Mouse (Mus musculus): Measurements from ENCODE around the gene Golt1a. TPM values are rescaled to one million over a fixed set of nuclear protein-coding genes. Genes with fewer than 3 reads are reported as not detected.

Gene Golt1a
- polyA plus RNA-seq, 1 experiment from 2014 or later = 12.8 TPM

DNA sequence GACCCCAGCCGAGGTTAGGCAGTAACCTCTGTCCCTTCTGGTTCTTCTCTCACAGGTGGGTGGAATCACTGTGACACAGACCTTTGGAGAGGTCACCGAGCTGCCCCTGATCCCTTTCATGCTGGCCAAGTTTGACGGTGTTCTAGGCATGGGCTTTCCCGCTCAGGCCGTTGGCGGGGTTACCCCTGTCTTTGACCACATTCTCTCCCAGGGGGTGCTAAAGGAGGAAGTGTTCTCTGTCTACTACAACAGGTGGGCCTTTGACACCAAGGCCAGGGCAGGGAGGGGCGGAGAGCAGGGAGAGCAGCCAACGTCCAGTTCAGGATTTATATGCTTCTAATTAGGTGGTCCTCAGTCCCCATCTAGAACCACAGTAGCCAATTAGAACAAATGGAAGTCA is 46.7 kb downstream of the Golt1a start:
- DNase-seq (ENCODE audit: low spot score) = no peak
- Histone ChIP-seq H3K4me2 (ENCODE audit: low read length) (no peak overlapping the region), H3K27ac (ENCODE audit: low read depth) (no peak overlapping the region), H3K27me3 (replicated peaks; ENCODE audit: control insufficient read depth, insufficient read depth, low read length) (no peaks in the 10 kb centered on the region), H3K36me3 (ENCODE audit: control insufficient read depth, insufficient read depth, low read length) (no peaks in the 10 kb centered on the region), H3K4me3 (ENCODE audit: low read depth, low read length) (no peak overlapping the region), H3K4me1 (replicated peaks; ENCODE audit: control insufficient read depth, insufficient read depth, low read length) (no peaks in the 10 kb centered on the region), H3K9me3 (ENCODE audit: control insufficient read depth, low read length) (no peaks in the 10 kb centered on the region), H3K9ac (ENCODE audit: low read length) (no peak overlapping the region)
- 57% methylated on average over 8 of the region's 8 CpGs for WGBS
- no peak for ATAC-seq (replicated peaks; ENCODE audit: low FRiP score, low TSS enrichment, low read depth)

GRCm38 (mm10) chr1:133361006-133361405 is 51.4 kb downstream of the Golt1a start:
- H3K27ac ChIP-seq (ENCODE audit: low read depth) = no peak overlapping the region
- no peak for DNase-seq (ENCODE audit: low spot score)
- no peak overlapping the region for H3K9ac ChIP-seq (ENCODE audit: low read length)
- H3K36me3 ChIP-seq (ENCODE audit: control insufficient read depth, insufficient read depth, low read length) = no peaks in the 10 kb centered on the region
- 91% methylated on average over 6 of the region's 6 CpGs for WGBS
- no peak overlapping the region for H3K4me3 ChIP-seq (ENCODE audit: low read depth, low read length)
- ATAC-seq (replicated peaks; ENCODE audit: low FRiP score, low TSS enrichment, low read depth) = no peak
- no peaks in the 10 kb centered on the region for H3K9me3 ChIP-seq (ENCODE audit: control insufficient read depth, low read length)
- H3K4me2 ChIP-seq (ENCODE audit: low read length) = no peak overlapping the region
- peaks cover 10% of the 10 kb centered on the region for H3K27me3 ChIP-seq (replicated peaks; ENCODE audit: control insufficient read depth, insufficient read depth, low read length)
- H3K4me1 ChIP-seq (replicated peaks; ENCODE audit: control insufficient read depth, insufficient read depth, low read length) = peaks cover 8% of the 10 kb centered on the region; the same call in 1 of the 2 replicates

- Histone ChIP-seq H3K4me2 (ENCODE audit: low read length) (no peak overlapping the region), H3K27me3 (replicated peaks; ENCODE audit: control insufficient read depth, insufficient read depth, low read length) (peaks cover 10% of the 10 kb centered on the region), H3K4me3 (ENCODE audit: low read depth, low read length) (no peak overlapping the region), H3K9ac (ENCODE audit: low read length) (no peak overlapping the region), H3K9me3 (ENCODE audit: control insufficient read depth, low read length) (no peaks in the 10 kb centered on the region), H3K4me1 (replicated peaks; ENCODE audit: control insufficient read depth, insufficient read depth, low read length) (peaks cover 8% of the 10 kb centered on the region; the same call in 1 of the 2 replicates), H3K27ac (ENCODE audit: low read depth) (no peak overlapping the region), H3K36me3 (ENCODE audit: control insufficient read depth, insufficient read depth, low read length) (no peaks in the 10 kb centered on the region)
- ATAC-seq (replicated peaks; ENCODE audit: low FRiP score, low TSS enrichment, low read depth) = no peak
- WGBS = 83% methylated on average over 5 of the region's 5 CpGs
- DNase-seq (ENCODE audit: low spot score) = no peak
These were observed 52.5 kb downstream of the Golt1a start for GRCm38 (mm10) chr1:133362103-133362502.

GRCm38 (mm10) chr1:133363276-133364021 is 53.8 kb downstream of the Golt1a start, which contains the start of gene Etnk2:
TSS of gene Etnk2 (plus strand) at chr1:133363572.
- Histone ChIP-seq H3K27me3 (replicated peaks; ENCODE audit: control insufficient read depth, insufficient read depth, low read length) (peaks cover 10% of the 10 kb centered on the region), H3K36me3 (ENCODE audit: control insufficient read depth, insufficient read depth, low read length) (no peaks in the 10 kb centered on the region), H3K9me3 (ENCODE audit: control insufficient read depth, low read length) (no peaks in the 10 kb centered on the region), H3K27ac (ENCODE audit: low read depth) (no peak within 1 kb of the TSS), H3K4me2 (ENCODE audit: low read length) (peak within 1 kb of the TSS; percentile 97), H3K9ac (ENCODE audit: low read length) (peak within 1 kb of the TSS; percentile 45), H3K4me1 (replicated peaks; ENCODE audit: control insufficient read depth, insufficient read depth, low read length) (peaks cover 16% of the 10 kb centered on the region; the same call in 1 of the 2 replicates), H3K4me3 (ENCODE audit: low read depth, low read length) (peak within 1 kb of the TSS; percentile 64)
- ATAC-seq (replicated peaks; ENCODE audit: low FRiP score, low TSS enrichment, low read depth) (peak; percentile 83), DNase-seq (ENCODE audit: low spot score) (peak; percentile 93)
- WGBS = under 1% methylated on average over 52 of the region's 52 CpGs

DNA sequence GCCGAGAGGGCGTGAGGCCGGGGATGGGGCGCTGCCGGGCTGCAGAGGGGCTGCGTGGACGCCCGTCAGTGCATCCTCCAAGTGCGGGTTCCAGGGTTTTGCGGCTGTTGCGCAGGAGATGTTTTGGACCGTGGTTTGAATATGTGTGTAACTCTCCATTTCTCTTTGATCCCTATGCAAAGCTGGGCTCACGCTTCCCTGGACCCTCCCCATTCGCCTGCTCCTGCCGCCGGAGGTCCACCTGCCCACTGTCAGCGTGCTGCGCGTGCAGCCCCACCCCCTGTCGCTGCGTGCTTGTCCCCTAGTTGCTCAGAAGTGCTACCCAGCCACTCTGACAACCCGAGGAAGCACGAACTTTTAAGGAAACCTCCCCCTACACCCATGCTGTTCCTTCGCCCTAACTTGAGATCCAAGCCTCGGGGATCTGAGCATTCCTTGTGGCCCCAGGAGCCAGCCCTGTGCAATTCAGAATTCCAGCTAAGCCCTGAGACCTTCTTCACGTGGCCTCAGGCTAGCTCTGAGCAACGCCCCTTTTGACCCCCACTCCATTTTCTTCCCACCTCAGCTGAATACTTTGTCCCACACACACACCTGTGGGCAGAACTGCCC is 54.5 kb downstream of the Golt1a start:
- peak overlapping the region; percentile 64 for H3K4me3 ChIP-seq (ENCODE audit: low read depth, low read length)
- WGBS = 3% methylated on average over 27 of the region's 27 CpGs
- peaks cover 10% of the 10 kb centered on the region for H3K27me3 ChIP-seq (replicated peaks; ENCODE audit: control insufficient read depth, insufficient read depth, low read length)
- H3K4me1 ChIP-seq (replicated peaks; ENCODE audit: control insufficient read depth, insufficient read depth, low read length) = peaks cover 16% of the 10 kb centered on the region; the same call in 1 of the 2 replicates
- peak overlapping the region; percentile 97 for H3K4me2 ChIP-seq (ENCODE audit: low read length)
- no peaks in the 10 kb centered on the region for H3K9me3 ChIP-seq (ENCODE audit: control insufficient read depth, low read length)
- no peaks in the 10 kb centered on the region for H3K36me3 ChIP-seq (ENCODE audit: control insufficient read depth, insufficient read depth, low read length)
- peak overlapping the region; percentile 45 for H3K9ac ChIP-seq (ENCODE audit: low read length)
- 0 out of 2 replicates have a peak, but pooled peaks have one; percentile 2 for ATAC-seq (replicated peaks; ENCODE audit: low FRiP score, low TSS enrichment, low read depth)
- no peak overlapping the region for H3K27ac ChIP-seq (ENCODE audit: low read depth)
- DNase-seq (ENCODE audit: low spot score) = peak; percentile 68

GRCm38 (mm10) chr1:133364890-133365289 is 55.3 kb downstream of the Golt1a start:
- DNase-seq (ENCODE audit: low spot score) = no peak
- Histone ChIP-seq H3K36me3 (ENCODE audit: control insufficient read depth, insufficient read depth, low read length) (no peaks in the 10 kb centered on the region), H3K27me3 (replicated peaks; ENCODE audit: control insufficient read depth, insufficient read depth, low read length) (peaks cover 10% of the 10 kb centered on the region), H3K4me2 (ENCODE audit: low read length) (no peak overlapping the region), H3K4me3 (ENCODE audit: low read depth, low read length) (no peak overlapping the region), H3K9ac (ENCODE audit: low read length) (no peak overlapping the region), H3K9me3 (ENCODE audit: control insufficient read depth, low read length) (no peaks in the 10 kb centered on the region), H3K4me1 (replicated peaks; ENCODE audit: control insufficient read depth, insufficient read depth, low read length) (peaks cover 16% of the 10 kb centered on the region; the same call in 1 of the 2 replicates), H3K27ac (ENCODE audit: low read depth) (no peak overlapping the region)
- 58% methylated on average over 2 of the region's 2 CpGs for WGBS
- no peak for ATAC-seq (replicated peaks; ENCODE audit: low FRiP score, low TSS enrichment, low read depth)

DNA sequence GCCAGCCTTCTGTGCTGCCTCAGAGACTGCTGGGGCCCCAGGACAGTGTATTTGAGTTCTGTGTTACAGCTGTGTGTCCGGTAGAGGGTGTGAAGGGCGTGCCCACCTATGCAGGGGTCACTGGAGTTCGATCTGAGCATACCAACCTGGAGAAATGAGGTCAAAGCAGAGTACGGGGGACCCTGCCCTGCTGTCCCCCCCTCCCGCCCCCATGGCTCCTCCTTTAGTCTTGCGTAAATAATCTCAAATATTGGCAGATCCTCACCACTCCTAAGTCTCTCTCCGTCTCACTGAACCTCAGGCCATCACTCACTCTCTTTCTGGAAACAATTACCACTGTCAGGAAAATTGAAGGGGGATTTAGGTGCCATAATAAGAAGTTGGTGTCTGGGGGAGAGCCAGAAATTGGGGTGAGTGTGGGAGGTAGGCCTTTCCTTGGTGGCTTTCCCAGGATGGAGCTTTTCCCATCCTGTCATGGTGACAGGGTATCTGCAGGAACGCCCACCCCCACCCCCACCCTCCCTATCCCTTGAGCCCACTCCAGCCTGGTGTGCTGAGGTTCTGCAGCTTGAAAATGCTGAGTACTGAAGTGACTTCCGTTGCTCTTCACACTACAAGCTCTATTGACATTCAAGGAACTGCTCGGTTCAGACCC is 57.5 kb downstream of the Golt1a start:
- H3K4me2 ChIP-seq (ENCODE audit: low read length) = no peak overlapping the region
- no peak overlapping the region for H3K27ac ChIP-seq (ENCODE audit: low read depth)
- WGBS = 42% methylated on average over 10 of the region's 10 CpGs

GRCm38 (mm10) chr1:133367606-133368488 is 58.2 kb downstream of the Golt1a start:
- Histone ChIP-seq H3K27me3 (replicated peaks; ENCODE audit: control insufficient read depth, insufficient read depth, low read length) (peaks cover 10% of the 10 kb centered on the region), H3K9me3 (ENCODE audit: control insufficient read depth, low read length) (no peaks in the 10 kb centered on the region), H3K9ac (ENCODE audit: low read length) (no peak overlapping the region), H3K4me1 (replicated peaks; ENCODE audit: control insufficient read depth, insufficient read depth, low read length) (peaks cover 16% of the 10 kb centered on the region; the same call in 1 of the 2 replicates), H3K4me3 (ENCODE audit: low read depth, low read length) (no peak overlapping the region), H3K4me2 (ENCODE audit: low read length) (0 out of 2 replicates have a peak overlapping the region, but pooled peaks have one; percentile 8), H3K36me3 (ENCODE audit: control insufficient read depth, insufficient read depth, low read length) (no peaks in the 10 kb centered on the region), H3K27ac (ENCODE audit: low read depth) (no peak overlapping the region)
- DNase-seq (ENCODE audit: low spot score) (no peak), ATAC-seq (replicated peaks; ENCODE audit: low FRiP score, low TSS enrichment, low read depth) (no peak)
- 11% methylated on average over 11 of the region's 11 CpGs for WGBS

More for the DNA sequence above, 57.5 kb downstream of the Golt1a start:
- H3K4me3 ChIP-seq (ENCODE audit: low read depth, low read length) = no peak overlapping the region
- H3K36me3 ChIP-seq (ENCODE audit: control insufficient read depth, insufficient read depth, low read length) = no peaks in the 10 kb centered on the region
- DNase-seq (ENCODE audit: low spot score) = no peak
- H3K9me3 ChIP-seq (ENCODE audit: control insufficient read depth, low read length) = no peaks in the 10 kb centered on the region
- ATAC-seq (replicated peaks; ENCODE audit: low FRiP score, low TSS enrichment, low read depth) = no peak
- H3K27me3 ChIP-seq (replicated peaks; ENCODE audit: control insufficient read depth, insufficient read depth, low read length) = peaks cover 10% of the 10 kb centered on the region
- peaks cover 16% of the 10 kb centered on the region; the same call in 1 of the 2 replicates for H3K4me1 ChIP-seq (replicated peaks; ENCODE audit: control insufficient read depth, insufficient read depth, low read length)
- H3K9ac ChIP-seq (ENCODE audit: low read length) = no peak overlapping the region
